Mouse (Mus musculus) urinary bladder, adult 18-20 months (tissue): ENCODE measurements at regions not wholly inside any gene's neighbourhood (a gene's known extent, or its start where the extent isn't known, plus 50 kb on each side); places are given as distances from the start of the nearest gene placed in this dataset.

Experiments
- DNase-seq, 2 experiments: peaks; one replicate each; pipeline ENCODE4 v3.0.0; 2022; ENCODE audit warnings: low spot score in 2 of 2, mixed read lengths in 2 of 2

GRCm38 (mm10) chr3:157710790-157711381, 144.2 kb downstream of the Ptger3 start:
- DNase-seq, result no peak

- no peak for DNase-seq
Observed at GRCm38 (mm10) chr3:157699961-157700360, 133.3 kb downstream of the Ptger3 start.

GRCm38 (mm10) chr3:157698529-157698928, 131.8 kb downstream of the Ptger3 start:
- no peak for DNase-seq

GRCm38 (mm10) chr3:157695128-157696075, 128.7 kb downstream of the Ptger3 start:
- DNase-seq, result no peak
